Mouse (Mus musculus) CD4-positive, CD25-positive, alpha-beta regulatory T cell, adult 4 months (primary cell): ENCODE results near the gene Cox14. TPM values are rescaled to one million over a fixed set of nuclear protein-coding genes. Genes with fewer than 3 reads are reported as not detected.

Source experiments
- ATAC-seq: one replicate; pipeline ENCODE4 v1.8.0; 2017
- polyA plus RNA-seq, 2 experiments: library from polyadenylated mRNA; unstranded; fragments of 100-300 nt; shearing (Covaris generic); gene quantifications; one replicate each; pipeline ENCODE4 v1.2.1; 2017

Gene Cox14
- polyA plus RNA-seq = 100 to 1,000 TPM; 139 to 168 TPM

- ATAC-seq = peak; percentile 87
These were observed at the start of gene Cox14 for GRCm38 (mm10) chr15:99725341-99726155. Gene Cox14, plus strand, starts transcription at chr15:99725618.

- no peak for ATAC-seq
These were observed 48.3 kb upstream of the Cox14 start for GRCm38 (mm10) chr15:99677089-99677488.

GRCm38 (mm10) chr15:99678063-99678800 is 47.2 kb upstream of the Cox14 start:
- ATAC-seq = no peak

GRCm38 (mm10) chr15:99679008-99679407 is 46.4 kb upstream of the Cox14 start:
- ATAC-seq = no peak

- ATAC-seq = no peak
These were observed 42.5 kb upstream of the Cox14 start for GRCm38 (mm10) chr15:99682880-99683279.

GRCm38 (mm10) chr15:99684156-99684555 is 41.3 kb upstream of the Cox14 start:
- ATAC-seq = no peak

- ATAC-seq = no peak
These were observed 36.7 kb upstream of the Cox14 start for GRCm38 (mm10) chr15:99688712-99689111.

GRCm38 (mm10) chr15:99690924-99691323 is 34.5 kb upstream of the Cox14 start:
- no peak for ATAC-seq

- no peak for ATAC-seq
These were observed 33.4 kb upstream of the Cox14 start for GRCm38 (mm10) chr15:99691976-99692375.

- no peak for ATAC-seq
These were observed 28.1 kb upstream of the Cox14 start for GRCm38 (mm10) chr15:99697309-99697708.

- no peak for ATAC-seq
These were observed 26.8 kb upstream of the Cox14 start for GRCm38 (mm10) chr15:99698533-99699085.

GRCm38 (mm10) chr15:99699715-99700114 is 25.7 kb upstream of the Cox14 start:
- no peak for ATAC-seq

- ATAC-seq = no peak
These were observed 25.0 kb upstream of the Cox14 start for GRCm38 (mm10) chr15:99700219-99701106.

GRCm38 (mm10) chr15:99701640-99701998 is 23.8 kb upstream of the Cox14 start:
- ATAC-seq = peak; percentile 11

- ATAC-seq = peak; percentile 86
These were observed 23.2 kb upstream of the Cox14 start, which contains the start of gene Smarcd1 for GRCm38 (mm10) chr15:99701999-99702900. Gene Smarcd1, plus strand, starts transcription at chr15:99702129.

GRCm38 (mm10) chr15:99703104-99703503 is 22.3 kb upstream of the Cox14 start:
- ATAC-seq = no peak

- no peak for ATAC-seq
These were observed 21.8 kb upstream of the Cox14 start for GRCm38 (mm10) chr15:99703676-99704040.

GRCm38 (mm10) chr15:99704041-99704681 is 21.3 kb upstream of the Cox14 start:
- ATAC-seq = no peak

GRCm38 (mm10) chr15:99704881-99705280 is 20.5 kb upstream of the Cox14 start:
- no peak for ATAC-seq

- peak; percentile 21 for ATAC-seq
These were observed 19.9 kb upstream of the Cox14 start, which contains the start of gene Gm17349 for GRCm38 (mm10) chr15:99705440-99706048. Gene Gm17349, minus strand, starts transcription at chr15:99705490.
